Mouse (Mus musculus) right cerebral cortex, postnatal 36 days (tissue): ENCODE results near the gene Kcnd3.

Source experiments
- DNase-seq, 2 experiments: peaks; one replicate each; pipeline ENCODE4 v3.0.0; 2022; ENCODE audit warnings: low spot score in 2 of 2, mixed read lengths in 1 of 2

The Kcnd3 gene

GRCm38 (mm10) chr3:105585734-105586159, 133.6 kb downstream of the Kcnd3 start:
- no peak for DNase-seq

GRCm38 (mm10) chr3:105590056-105590672, 138.0 kb downstream of the Kcnd3 start:
- no peak for DNase-seq

- DNase-seq = no peak
These were observed 139.6 kb downstream of the Kcnd3 start for GRCm38 (mm10) chr3:105591766-105592165.

GRCm38 (mm10) chr3:105592246-105592645, 140.1 kb downstream of the Kcnd3 start:
- no peak for DNase-seq

GRCm38 (mm10) chr3:105600483-105600882, 148.4 kb downstream of the Kcnd3 start:
- no peak for DNase-seq

GRCm38 (mm10) chr3:105602966-105603365, 150.8 kb downstream of the Kcnd3 start:
- DNase-seq = peak in 1 of 2 experiments; percentile 30

GRCm38 (mm10) chr3:105605726-105606125, 153.6 kb downstream of the Kcnd3 start:
- DNase-seq = no peak

GRCm38 (mm10) chr3:105608857-105609256, 156.7 kb downstream of the Kcnd3 start:
- no peak for DNase-seq

- DNase-seq = no peak
These were observed 159.6 kb downstream of the Kcnd3 start for GRCm38 (mm10) chr3:105611531-105612422.

- no peak for DNase-seq
These were observed 160.3 kb downstream of the Kcnd3 start for GRCm38 (mm10) chr3:105612423-105612814.

GRCm38 (mm10) chr3:105616861-105617743, 165.0 kb downstream of the Kcnd3 start:
- DNase-seq = no peak

GRCm38 (mm10) chr3:105621154-105621553, 169.0 kb downstream of the Kcnd3 start:
- no peak for DNase-seq

GRCm38 (mm10) chr3:105623137-105623536, 171.0 kb downstream of the Kcnd3 start:
- no peak for DNase-seq

- no peak for DNase-seq
These were observed 173.8 kb downstream of the Kcnd3 start for GRCm38 (mm10) chr3:105625961-105626360.

GRCm38 (mm10) chr3:105627258-105627657, 175.1 kb downstream of the Kcnd3 start:
- DNase-seq = no peak

GRCm38 (mm10) chr3:105632296-105632695, 180.2 kb downstream of the Kcnd3 start:
- no peak for DNase-seq

GRCm38 (mm10) chr3:105633021-105633420, 180.9 kb downstream of the Kcnd3 start:
- DNase-seq = no peak

GRCm38 (mm10) chr3:105642186-105642585, 190.1 kb downstream of the Kcnd3 start:
- no peak for DNase-seq

- no peak for DNase-seq
These were observed 191.4 kb downstream of the Kcnd3 start for GRCm38 (mm10) chr3:105643566-105643965.

GRCm38 (mm10) chr3:105648889-105649567, 196.9 kb downstream of the Kcnd3 start:
- DNase-seq = no peak
